Mouse (Mus musculus) adrenal gland, postnatal 25 days (tissue): ENCODE data around the gene Myh15. TPM values are rescaled to one million over a fixed set of nuclear protein-coding genes. Genes with fewer than 3 reads are reported as not detected.

Experiments
- total RNA-seq: library from RNA; stranded (reverse); gene quantifications from 2 replicates; pipeline ENCODE4 v1.2.3, GENCODE M21; 2021

Myh15 gene
- total RNA-seq, 1 experiment from 2014 or later, result not detected

Other genes starting within 250 kb of the Myh15 start
- not detected in 2 replicates for gene Retnlb, start 240.6 kb upstream of the Myh15 start, total RNA-seq
- gene Retnla, start 214.9 kb upstream of the Myh15 start, total RNA-seq, result 4.1 and 5.8 TPM in 2 replicates
- not detected in 2 replicates for gene Retnlg, start 184.9 kb upstream of the Myh15 start, total RNA-seq
- gene Dzip3, start 63.3 kb upstream of the Myh15 start, total RNA-seq, result 20.4 and 23.6 TPM in 2 replicates
- gene Cip2a, start 63.3 kb upstream of the Myh15 start, total RNA-seq, result 4.4 and 4.8 TPM in 2 replicates